Mouse (Mus musculus): ENCODE data around the gene Cdkl3. TPM values are rescaled to one million over a fixed set of nuclear protein-coding genes. Genes with fewer than 3 reads are reported as not detected.

Cdkl3 gene
- polyA plus RNA-seq, 1 experiment from 2014 or later: 9.5 TPM

DNA sequence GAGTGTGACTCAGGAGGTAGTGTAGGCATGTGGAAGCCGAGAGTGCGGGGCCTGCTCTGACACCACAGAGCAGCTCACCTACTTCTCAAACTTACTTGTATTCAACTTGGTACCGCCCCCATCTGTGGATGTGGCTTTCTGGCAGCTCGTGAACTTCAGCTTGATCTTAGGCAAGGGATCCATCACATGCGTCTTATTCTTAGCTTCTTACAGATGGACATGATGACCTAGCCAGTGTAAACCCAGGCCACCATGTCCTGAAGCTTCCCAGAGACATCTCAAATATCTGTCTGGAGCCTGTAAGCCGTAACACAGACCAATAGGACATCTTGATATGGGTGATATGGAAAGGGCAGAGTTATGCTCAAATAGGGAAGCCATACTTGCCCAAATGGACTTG lies 32.4 kb upstream of the Cdkl3 start:
- Histone ChIP-seq H3K9me3 (replicated peaks) (no peaks in the 10 kb centered on the region), H3K27ac (replicated peaks) (no peak overlapping the region), H3K36me3 (peaks cover 69% of the 10 kb centered on the region), H3K27me3 (ENCODE audit: low read depth, poor library complexity, severe bottlenecking) (no peaks in the 10 kb centered on the region), H3K4me3 (no peak overlapping the region), H3K4me1 (peaks cover 20% of the 10 kb centered on the region)
- 96% methylated on average over 6 of the region's 6 CpGs for WGBS
- DNase-seq (ENCODE audit: low spot score): no peak

DNA sequence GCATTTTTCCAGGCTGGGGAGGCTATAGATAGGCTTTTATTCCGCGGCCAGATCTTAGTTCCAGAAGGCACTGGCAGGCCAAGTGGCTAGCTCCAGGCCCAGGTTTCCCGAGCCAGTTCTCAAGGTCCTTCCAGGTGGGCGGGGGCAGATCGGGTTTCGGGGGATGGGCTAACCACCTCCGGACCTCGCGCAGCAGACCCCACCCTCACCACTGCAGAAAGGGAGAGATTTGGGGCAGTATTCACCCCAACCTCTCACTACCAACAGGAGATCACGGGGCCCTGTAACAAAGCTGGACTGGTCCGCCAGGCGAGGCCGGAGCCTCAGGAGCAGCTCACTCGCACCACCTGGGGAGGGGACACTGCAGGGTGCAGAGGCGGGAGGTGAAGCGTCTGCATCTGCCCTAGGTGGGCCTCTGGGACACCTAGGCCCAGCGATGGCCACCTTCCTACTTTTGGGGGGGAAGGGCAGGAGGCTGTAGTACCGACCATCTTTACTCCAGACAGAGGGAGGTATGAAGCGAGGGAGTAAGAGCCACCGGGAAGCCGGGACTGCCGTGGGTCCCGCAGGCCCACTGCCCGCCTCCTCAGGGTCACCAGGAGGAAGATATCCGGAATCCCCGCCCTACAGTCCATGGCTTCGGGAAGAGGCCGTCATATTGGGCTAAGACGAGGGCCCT lies 4.3 kb upstream of the Cdkl3 start:
- Histone ChIP-seq H3K27ac (replicated peaks) (peak overlapping the region; percentile 98), H3K4me3 (peak overlapping the region; percentile 98), H3K4me1 (peaks cover 46% of the 10 kb centered on the region), H3K36me3 (peaks cover 34% of the 10 kb centered on the region), H3K9me3 (replicated peaks) (no peaks in the 10 kb centered on the region), H3K27me3 (ENCODE audit: low read depth, poor library complexity, severe bottlenecking) (no peaks in the 10 kb centered on the region)
- whole genome bisulfite sequencing: under 1% methylated on average over 29 of the region's 29 CpGs
- peak; percentile 60 for DNase-seq (ENCODE audit: low spot score)

DNA sequence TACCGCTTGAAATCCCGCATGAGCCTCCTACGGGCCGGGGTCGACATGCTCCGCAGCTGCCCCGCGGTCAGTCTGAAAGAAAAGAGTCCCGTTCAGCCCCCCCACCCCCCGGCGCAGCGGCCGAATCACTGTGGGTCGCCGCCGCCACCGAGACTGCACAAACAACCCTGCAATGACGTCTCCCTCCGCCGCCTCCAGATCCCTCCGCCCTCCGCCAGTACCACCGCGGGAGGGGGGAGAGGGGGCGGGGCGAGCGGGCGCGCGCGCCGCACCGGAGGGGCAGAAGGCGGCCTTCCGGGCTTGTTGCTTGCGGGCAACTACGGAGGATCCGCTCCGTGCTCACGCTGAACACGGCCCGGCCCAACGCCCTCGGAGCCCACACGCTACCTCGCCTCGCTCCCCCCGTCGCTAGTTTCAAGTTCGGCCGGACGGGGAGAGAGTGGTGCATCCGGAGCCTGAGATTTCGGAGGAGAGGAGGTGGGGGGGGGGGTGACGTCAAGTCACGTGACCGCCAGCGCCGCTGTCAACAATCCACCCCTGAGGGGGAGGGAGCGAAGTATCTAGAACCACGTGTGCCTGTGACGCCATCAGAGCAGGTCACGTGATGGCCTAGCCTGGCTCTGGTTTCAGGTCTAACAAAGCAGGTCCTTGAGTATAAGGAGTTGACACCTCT lies 3.6 kb upstream of the Cdkl3 start, which contains the start of gene Ube2b:
Gene Ube2b (minus strand): TSS at position 473 of the 673 bp plus-strand sequence.
- DNase-seq (ENCODE audit: low spot score): peak; percentile 97
- under 1% methylated on average over 63 of the region's 63 CpGs for WGBS
- no peaks in the 10 kb centered on the region for H3K9me3 ChIP-seq (replicated peaks)
- peaks cover 27% of the 10 kb centered on the region for H3K36me3 ChIP-seq
- H3K4me3 ChIP-seq: peak within 1 kb of the TSS; percentile 98
- H3K4me1 ChIP-seq: peaks cover 53% of the 10 kb centered on the region
- no peaks in the 10 kb centered on the region for H3K27me3 ChIP-seq (ENCODE audit: low read depth, poor library complexity, severe bottlenecking)
- peak within 1 kb of the TSS; percentile 98 for H3K27ac ChIP-seq (replicated peaks)

DNA sequence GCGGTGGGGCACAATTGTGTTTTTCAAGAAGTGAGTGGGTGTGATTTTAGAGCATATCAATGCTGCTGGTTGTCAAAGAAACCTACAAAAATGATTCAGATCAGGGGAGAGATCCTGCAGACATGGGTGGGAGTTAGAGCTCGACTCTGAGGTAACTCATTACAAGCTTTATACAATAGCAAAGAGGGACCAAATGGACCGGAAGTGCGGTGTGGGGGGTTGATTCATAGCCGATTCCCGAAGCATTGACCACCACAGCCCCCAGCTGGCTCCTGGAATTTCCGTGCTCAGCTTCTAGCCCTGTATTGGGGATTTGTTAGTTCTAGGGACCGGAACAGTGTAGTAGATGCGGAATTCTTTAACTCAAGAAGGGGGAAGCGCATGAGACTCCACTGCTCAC lies 2.7 kb upstream of the Cdkl3 start:
- Histone ChIP-seq H3K9me3 (replicated peaks) (no peaks in the 10 kb centered on the region), H3K4me3 (peak overlapping the region; percentile 98; the same call in 1 of the 2 replicates), H3K27ac (replicated peaks) (peak overlapping the region; percentile 98), H3K36me3 (peaks cover 18% of the 10 kb centered on the region), H3K27me3 (ENCODE audit: low read depth, poor library complexity, severe bottlenecking) (no peaks in the 10 kb centered on the region), H3K4me1 (peaks cover 62% of the 10 kb centered on the region)
- DNase-seq (ENCODE audit: low spot score): no peak
- WGBS: 80% methylated on average over 10 of the region's 10 CpGs

DNA sequence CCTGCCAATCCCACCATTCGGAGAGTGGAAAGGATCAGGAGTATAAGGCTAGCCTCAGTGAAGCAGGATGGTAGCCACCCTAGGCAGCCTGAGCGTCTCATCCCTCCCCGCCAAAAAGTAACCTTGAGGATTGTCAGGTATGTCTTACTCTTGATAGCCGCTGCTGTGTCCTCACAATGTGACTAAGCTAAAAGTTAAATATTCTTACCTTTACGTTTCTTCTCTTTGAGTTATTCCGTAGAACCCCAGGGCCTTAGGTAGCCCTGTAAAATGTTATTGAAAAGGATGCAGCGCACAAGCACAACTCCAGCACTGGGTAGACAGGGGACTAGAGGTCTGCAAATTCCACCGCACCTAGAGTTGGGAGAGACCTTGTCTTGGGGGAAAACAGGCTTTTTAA lies 2.2 kb upstream of the Cdkl3 start:
- no peaks in the 10 kb centered on the region for H3K27me3 ChIP-seq (ENCODE audit: low read depth, poor library complexity, severe bottlenecking)
- no peak overlapping the region for H3K4me3 ChIP-seq
- peaks cover 13% of the 10 kb centered on the region for H3K36me3 ChIP-seq
- WGBS: 95% methylated on average over 8 of the region's 8 CpGs
- H3K4me1 ChIP-seq: peaks cover 63% of the 10 kb centered on the region
- DNase-seq (ENCODE audit: low spot score): no peak
- no peaks in the 10 kb centered on the region for H3K9me3 ChIP-seq (replicated peaks)
- H3K27ac ChIP-seq (replicated peaks): no peak overlapping the region

DNA sequence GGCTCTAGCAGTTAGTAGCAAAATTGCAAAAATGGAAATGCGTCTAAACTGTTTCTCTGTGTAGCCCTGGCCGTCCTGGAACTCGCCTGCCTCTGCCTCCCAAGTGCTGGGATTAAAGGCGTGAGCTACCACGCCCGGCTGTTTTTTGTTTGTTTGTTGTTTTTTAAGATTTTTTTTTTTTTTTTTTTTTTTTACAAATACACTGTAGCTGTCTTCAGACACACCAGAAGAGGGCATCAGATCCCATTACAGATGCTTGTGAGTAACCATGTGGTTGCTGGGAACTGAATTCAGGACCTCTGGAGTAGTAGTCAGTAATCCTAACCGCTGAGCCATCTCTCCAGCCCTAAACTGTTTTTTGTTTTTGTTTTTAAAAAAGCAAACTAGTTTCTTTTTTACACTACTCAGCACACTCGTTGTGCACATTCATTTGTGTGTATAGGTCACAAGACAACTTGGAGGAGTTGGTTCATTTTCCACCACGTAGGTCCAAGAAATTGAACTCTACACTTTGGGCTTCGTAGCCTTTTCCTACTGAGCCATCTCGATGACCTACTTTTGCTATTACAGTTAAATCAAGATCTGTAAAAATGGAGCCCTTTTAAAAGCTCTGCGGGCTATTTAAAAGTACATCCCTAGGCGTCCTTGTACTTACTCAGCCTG lies 1.0 kb upstream of the Cdkl3 start:
- peak overlapping the region; percentile 69 for H3K4me3 ChIP-seq
- H3K9me3 ChIP-seq (replicated peaks): no peaks in the 10 kb centered on the region
- peaks cover 55% of the 10 kb centered on the region for H3K4me1 ChIP-seq
- no peak for DNase-seq (ENCODE audit: low spot score)
- H3K27ac ChIP-seq (replicated peaks): peak overlapping the region; percentile 92
- peaks cover 6% of the 10 kb centered on the region; the same call in 1 of the 2 replicates for H3K36me3 ChIP-seq
- no peaks in the 10 kb centered on the region for H3K27me3 ChIP-seq (ENCODE audit: low read depth, poor library complexity, severe bottlenecking)
- 79% methylated on average over 13 of the region's 13 CpGs for WGBS

DNA sequence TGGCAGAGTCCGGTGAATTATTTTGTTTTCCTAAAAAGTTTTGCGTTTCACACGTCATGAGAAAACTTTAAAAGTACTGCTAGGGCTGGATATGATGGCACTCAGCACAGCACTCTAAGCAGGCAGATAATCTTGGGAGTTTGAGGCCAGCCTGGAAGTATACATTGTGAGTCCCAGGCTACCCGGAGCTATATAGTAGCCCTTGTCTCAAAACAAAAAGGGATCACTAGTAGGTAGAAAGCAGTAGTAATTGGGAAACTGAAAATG lies 583 bp upstream of the Cdkl3 start:
- H3K4me3 ChIP-seq: peak overlapping the region; percentile 69
- peaks cover 51% of the 10 kb centered on the region for H3K4me1 ChIP-seq
- 23% methylated on average over 4 of the region's 4 CpGs for WGBS
- H3K27me3 ChIP-seq (ENCODE audit: low read depth, poor library complexity, severe bottlenecking): no peaks in the 10 kb centered on the region
- no peak for DNase-seq (ENCODE audit: low spot score)
- no peaks in the 10 kb centered on the region for H3K9me3 ChIP-seq (replicated peaks)
- peak overlapping the region; percentile 92 for H3K27ac ChIP-seq (replicated peaks)
- H3K36me3 ChIP-seq: 0 out of 2 replicates have a peak, but pooled peaks cover 4% of the 10 kb centered on the region

DNA sequence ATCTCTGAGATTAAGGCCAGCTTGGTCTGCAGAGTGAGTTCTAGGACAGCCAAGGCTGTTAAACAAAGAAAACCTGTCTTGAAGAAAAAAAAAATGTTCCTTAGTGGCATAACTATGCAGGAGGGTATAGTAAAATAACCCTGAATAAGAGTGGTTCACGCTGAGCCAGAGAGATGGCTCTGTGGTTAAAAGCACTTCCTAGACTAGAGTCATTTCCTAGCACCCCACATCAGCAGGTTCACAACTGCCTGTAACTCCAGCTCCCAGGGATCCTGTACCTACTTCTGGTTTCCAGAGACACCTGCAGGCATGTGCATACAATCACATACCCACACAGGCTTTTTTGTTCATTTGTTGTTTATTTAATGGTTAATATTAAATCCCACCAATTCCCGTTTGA lies 1.6 kb downstream of the Cdkl3 start:
- WGBS: 73% methylated on average over 2 of the region's 2 CpGs
- peak overlapping the region; percentile 69; the same call in 1 of the 2 replicates for H3K4me3 ChIP-seq

DNA sequence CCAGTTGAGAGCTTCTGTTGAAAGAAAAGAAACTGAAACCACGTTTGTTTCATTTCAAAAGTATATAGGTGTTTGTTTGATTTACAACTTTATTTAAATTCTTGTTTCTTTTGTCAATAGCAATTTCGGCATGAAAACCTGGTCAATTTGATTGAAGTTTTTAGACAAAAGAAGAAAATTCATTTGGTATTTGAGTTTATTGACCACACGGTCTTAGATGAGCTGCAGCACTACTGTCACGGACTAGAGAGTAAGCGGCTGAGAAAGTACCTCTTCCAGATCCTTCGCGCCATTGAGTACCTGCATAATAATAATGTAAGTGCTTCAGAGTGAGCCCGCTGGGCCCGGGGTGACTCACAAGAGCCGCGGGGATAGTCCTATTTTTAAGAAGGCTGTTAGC lies 7.0 kb downstream of the Cdkl3 start:
- Histone ChIP-seq H3K4me1 (peaks cover 4% of the 10 kb centered on the region), H3K36me3 (0 out of 2 replicates have a peak, but pooled peaks cover 4% of the 10 kb centered on the region), H3K27me3 (ENCODE audit: low read depth, poor library complexity, severe bottlenecking) (no peaks in the 10 kb centered on the region), H3K27ac (replicated peaks) (no peak overlapping the region), H3K9me3 (replicated peaks) (no peaks in the 10 kb centered on the region), H3K4me3 (no peak overlapping the region)
- DNase-seq (ENCODE audit: low spot score): no peak
- 88% methylated on average over 11 of the region's 11 CpGs for whole genome bisulfite sequencing

More for the DNA sequence above, 1.6 kb downstream of the Cdkl3 start:
- Histone ChIP-seq H3K27ac (replicated peaks) (no peak overlapping the region), H3K9me3 (replicated peaks) (no peaks in the 10 kb centered on the region), H3K4me1 (peaks cover 40% of the 10 kb centered on the region), H3K27me3 (ENCODE audit: low read depth, poor library complexity, severe bottlenecking) (no peaks in the 10 kb centered on the region), H3K36me3 (0 out of 2 replicates have a peak, but pooled peaks cover 4% of the 10 kb centered on the region)
- DNase-seq (ENCODE audit: low spot score): no peak

DNA sequence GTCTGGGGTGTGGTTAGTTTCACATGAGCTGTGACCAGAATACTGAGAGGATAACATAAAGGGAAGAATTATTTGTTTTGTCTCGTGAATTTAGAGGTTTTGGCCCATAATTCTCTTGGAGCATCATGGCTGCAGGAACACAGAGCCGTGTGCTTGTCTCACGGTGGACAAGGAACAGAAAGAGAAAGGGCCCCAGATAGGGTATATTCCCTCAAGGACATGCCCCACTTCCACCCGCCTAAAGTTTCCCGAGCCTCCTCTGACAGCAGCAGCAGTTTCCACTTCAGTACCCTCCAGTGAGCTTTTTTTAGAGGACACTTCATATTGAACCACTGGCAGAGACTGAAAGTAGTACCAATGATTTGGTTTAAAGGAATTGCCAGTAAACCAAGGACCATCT lies 7.5 kb downstream of the Cdkl3 start:
- no peak overlapping the region for H3K4me3 ChIP-seq
- H3K4me1 ChIP-seq: no peaks in the 10 kb centered on the region
- 0 out of 2 replicates have a peak, but pooled peaks cover 4% of the 10 kb centered on the region for H3K36me3 ChIP-seq
- H3K9me3 ChIP-seq (replicated peaks): no peaks in the 10 kb centered on the region
- H3K27me3 ChIP-seq (ENCODE audit: low read depth, poor library complexity, severe bottlenecking): no peaks in the 10 kb centered on the region
- H3K27ac ChIP-seq (replicated peaks): no peak overlapping the region
- WGBS: 83% methylated on average over 5 of the region's 5 CpGs
- DNase-seq (ENCODE audit: low spot score): no peak

DNA sequence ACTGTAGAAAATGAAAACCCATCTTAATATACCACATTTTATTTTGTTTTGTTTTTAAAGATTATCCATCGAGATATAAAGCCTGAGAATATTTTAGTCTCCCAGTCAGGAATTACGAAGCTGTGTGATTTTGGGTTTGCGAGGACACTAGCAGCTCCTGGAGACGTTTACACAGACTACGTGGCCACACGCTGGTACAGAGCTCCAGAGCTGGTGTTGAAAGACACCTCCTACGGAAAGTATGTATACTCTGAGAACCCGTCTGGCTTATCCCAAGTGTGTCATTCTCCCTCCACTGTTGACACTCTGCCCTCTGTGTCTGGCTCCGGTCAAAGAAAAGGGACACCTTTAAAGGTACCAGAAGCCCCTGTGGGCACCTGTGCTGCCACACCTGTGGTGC lies 14.2 kb downstream of the Cdkl3 start:
- WGBS: 86% methylated on average over 9 of the region's 9 CpGs
- H3K27me3 ChIP-seq (ENCODE audit: low read depth, poor library complexity, severe bottlenecking): no peaks in the 10 kb centered on the region
- H3K9me3 ChIP-seq (replicated peaks): no peaks in the 10 kb centered on the region
- H3K4me1 ChIP-seq: no peaks in the 10 kb centered on the region
- H3K4me3 ChIP-seq: no peak overlapping the region
- 0 out of 2 replicates have a peak, but pooled peaks cover 7% of the 10 kb centered on the region for H3K36me3 ChIP-seq
- H3K27ac ChIP-seq (replicated peaks): no peak overlapping the region
- no peak for DNase-seq (ENCODE audit: low spot score)

DNA sequence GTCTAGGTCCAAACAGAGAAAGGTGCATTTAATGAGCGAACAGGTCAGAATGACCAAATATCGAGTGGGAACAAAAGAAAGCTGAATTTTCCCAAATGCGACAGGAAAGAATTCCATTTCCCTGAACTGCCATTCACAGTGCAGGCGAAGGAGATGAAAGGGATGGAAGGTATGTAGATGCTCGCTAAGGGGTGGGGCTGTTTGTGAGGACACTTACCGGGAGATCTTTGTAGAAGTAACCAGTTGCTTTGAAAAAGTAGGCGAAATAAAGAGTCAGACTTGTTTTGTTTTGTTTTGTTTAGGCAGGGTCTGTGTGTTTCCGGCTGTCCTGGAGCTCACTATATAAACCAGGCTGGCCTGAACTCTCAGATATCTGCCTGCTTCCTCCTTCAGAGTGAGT lies 28.3 kb downstream of the Cdkl3 start:
- no peak overlapping the region for H3K4me3 ChIP-seq
- DNase-seq (ENCODE audit: low spot score): no peak
- H3K27ac ChIP-seq (replicated peaks): no peak overlapping the region
- H3K27me3 ChIP-seq (ENCODE audit: low read depth, poor library complexity, severe bottlenecking): no peaks in the 10 kb centered on the region
- H3K36me3 ChIP-seq: 0 out of 2 replicates have a peak, but pooled peaks cover 4% of the 10 kb centered on the region
- no peaks in the 10 kb centered on the region for H3K9me3 ChIP-seq (replicated peaks)
- no peaks in the 10 kb centered on the region for H3K4me1 ChIP-seq
- 79% methylated on average over 8 of the region's 8 CpGs for WGBS

DNA sequence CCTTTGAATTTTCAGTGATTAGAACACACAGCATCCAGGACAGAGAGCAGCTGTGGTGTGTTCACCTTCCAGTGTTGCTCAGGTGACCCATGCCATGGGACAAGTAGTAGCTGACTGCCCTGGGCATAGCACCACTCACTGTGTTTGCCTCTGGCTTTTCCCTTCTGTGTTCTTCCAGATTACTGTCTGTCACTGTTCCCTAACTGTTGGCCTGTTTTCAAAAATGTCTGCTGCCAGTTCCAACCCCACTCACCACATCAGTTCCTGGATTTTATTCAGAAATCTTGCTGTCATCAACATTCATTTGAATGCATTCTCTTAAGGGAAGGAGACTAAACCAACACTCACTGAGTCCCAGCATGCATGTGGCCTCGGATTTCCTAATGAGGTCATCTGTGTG lies 29.9 kb downstream of the Cdkl3 start:
- H3K9me3 ChIP-seq (replicated peaks): no peaks in the 10 kb centered on the region
- H3K4me3 ChIP-seq: no peak overlapping the region
- DNase-seq (ENCODE audit: low spot score): no peak
- no peak overlapping the region for H3K27ac ChIP-seq (replicated peaks)
- WGBS: 86% methylated on average over 1 of the region's 1 CpGs
- no peaks in the 10 kb centered on the region for H3K27me3 ChIP-seq (ENCODE audit: low read depth, poor library complexity, severe bottlenecking)
- H3K4me1 ChIP-seq: no peaks in the 10 kb centered on the region
- H3K36me3 ChIP-seq: 0 out of 2 replicates have a peak, but pooled peaks cover 4% of the 10 kb centered on the region

All from midbrain, embryonic 10.5 days (tissue).